8 mouse cellular contexts compared by ENCODE assay signal in the genomic region with DNA sequence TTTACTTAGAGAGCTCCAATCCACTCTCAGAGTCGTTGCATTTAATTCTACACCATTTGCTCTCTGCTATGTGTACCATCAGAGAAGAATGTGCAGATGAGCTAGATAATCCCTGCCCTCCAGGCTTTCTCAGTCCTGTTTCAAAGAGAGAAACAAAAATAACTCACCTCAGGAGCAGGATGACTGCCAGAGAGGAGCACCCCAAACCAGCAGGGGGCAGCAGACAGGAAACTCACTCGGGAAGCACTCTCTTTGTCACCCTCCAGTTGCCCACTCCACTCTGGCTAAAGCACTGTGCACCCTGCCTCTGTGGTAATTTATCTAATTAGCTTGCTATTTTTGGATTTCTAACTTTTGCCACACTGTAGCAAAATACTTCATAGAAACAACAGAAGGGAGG.
DNase-seq lines count a peak whose midpoint lies in the region; ATAC-seq lines count a peak whose summit lies in the region.

No protein-coding gene starts in this region.

- H3K27ac ChIP-seq in neural tube, embryonic 11.5 days (ENCODE audit: low read depth, low read length), result no peak overlapping the region

- H3K4me2 ChIP-seq in neural tube, embryonic 11.5 days (ENCODE audit: low read depth), result no peak overlapping the region

- H3K4me3 ChIP-seq in neural tube, embryonic 11.5 days (ENCODE audit: low read depth, low read length), result no peak overlapping the region

- DNase-seq in frontal cortex, postnatal 10 days (ENCODE audit: low spot score in 2 of 2), result no peak
- DNase-seq in ovary, postnatal 14 days (ENCODE audit: low spot score), result peak; percentile 18
- DNase-seq in ovary, postnatal 10 days (ENCODE audit: low spot score), result no peak
- peak; percentile 32 for DNase-seq in embryo, embryonic 9.5 days (ENCODE audit: extremely low spot score)
- peak; percentile 33 for DNase-seq in neural tube, embryonic 11.5 days (ENCODE audit: low spot score)
- DNase-seq in yolk sac, embryonic 10.5 days (ENCODE audit: low spot score), result no peak
- DNase-seq in thymus, adult 18-20 months, result no peak

- no peaks in the 10 kb centered on the region for H3K4me1 ChIP-seq in neural tube, embryonic 11.5 days (ENCODE audit: control insufficient read depth, insufficient read depth, low read length)

- H3K36me3 ChIP-seq in neural tube, embryonic 11.5 days (ENCODE audit: control insufficient read depth, insufficient read depth, low read length), result no peaks in the 10 kb centered on the region

- H3K9ac ChIP-seq in neural tube, embryonic 11.5 days (ENCODE audit: low read length), result no peak overlapping the region

- ATAC-seq in frontal cortex, adult (ENCODE audit: low TSS enrichment), result 0 out of 2 replicates have a peak, but pooled peaks have one; percentile 44
- ATAC-seq in neural tube, embryonic 11.5 days (ENCODE audit: insufficient read depth, low FRiP score, low TSS enrichment), result no peak

- no peaks in the 10 kb centered on the region for H3K27me3 ChIP-seq in neural tube, embryonic 11.5 days (ENCODE audit: control insufficient read depth, insufficient read depth, low read length)

- 49% methylated on average over 2 of the region's 2 CpGs for WGBS in neural tube, embryonic 11.5 days

- no peaks in the 10 kb centered on the region for H3K9me3 ChIP-seq in neural tube, embryonic 11.5 days (ENCODE audit: control insufficient read depth, low read length)

Comparison
In these comparisons a context has a peak if more than half of its experiments do, and no peak if none do; other contexts are left out.
1. DNase-seq: peak in ovary, postnatal 14 days (single experiment), embryo, embryonic 9.5 days (single experiment) and neural tube, embryonic 11.5 days (single experiment); none in frontal cortex, postnatal 10 days (0 of 2), ovary, postnatal 10 days (single experiment), yolk sac, embryonic 10.5 days (single experiment) and thymus, adult 18-20 months (0 of 2).